Mouse (Mus musculus) Patski (cell line): ENCODE data around the gene Rasa2. TPM values are rescaled to one million over a fixed set of nuclear protein-coding genes. Genes with fewer than 3 reads are reported as not detected.

Experiments
- ATAC-seq: fragments of 100-300 bp; one replicate; pipeline ENCODE4 v1.8.0; 2021
- CTCF ChIA-PET: fragments of 350-600 bp; sonication (Branson Sonifier 250); formaldehyde crosslinking; loops from one replicate; lab custom pipeline; 2022; ENCODE audit warnings: inconsistent platforms; lab: Charles Lee
- POLR2A ChIA-PET: fragments of 350-600 bp; sonication (Branson Sonifier 250); formaldehyde crosslinking; loops from one replicate; lab custom pipeline; 2022; ENCODE audit warnings: antibody characterized with exemption, inconsistent platforms; lab: Charles Lee
- DNase-seq: peaks from one replicate; pipeline ENCODE4 v3.0.0-alpha.2; 2011; ENCODE audit warnings: low read depth, low spot score
- H3K27me3 ChIP-seq: fragments of 371-371 bp; one replicate; pipeline ENCODE4 v1.5.1; 2021
- CTCF ChIP-seq: fragments of 100-300 bp; IDR thresholded peaks from one replicate; pipeline ENCODE4 v1.5.1; 2021
- in situ Hi-C: fragments of 300-500 bp; cut with MboI; formaldehyde crosslinking; loops from 3 replicates; pipeline ENCODE4 v1.11.1; 2018; ENCODE audit warnings: low pct_unique_long_range_greater_than_20kb, mixed read lengths
- polyA plus RNA-seq: library from polyadenylated mRNA; unstranded; gene quantifications from one replicate; pipeline ENCODE4 v1.2.3, GENCODE M21; 2021

Gene Rasa2
- polyA plus RNA-seq, 1 experiment from 2014 or later = 14.6 TPM

DNA sequence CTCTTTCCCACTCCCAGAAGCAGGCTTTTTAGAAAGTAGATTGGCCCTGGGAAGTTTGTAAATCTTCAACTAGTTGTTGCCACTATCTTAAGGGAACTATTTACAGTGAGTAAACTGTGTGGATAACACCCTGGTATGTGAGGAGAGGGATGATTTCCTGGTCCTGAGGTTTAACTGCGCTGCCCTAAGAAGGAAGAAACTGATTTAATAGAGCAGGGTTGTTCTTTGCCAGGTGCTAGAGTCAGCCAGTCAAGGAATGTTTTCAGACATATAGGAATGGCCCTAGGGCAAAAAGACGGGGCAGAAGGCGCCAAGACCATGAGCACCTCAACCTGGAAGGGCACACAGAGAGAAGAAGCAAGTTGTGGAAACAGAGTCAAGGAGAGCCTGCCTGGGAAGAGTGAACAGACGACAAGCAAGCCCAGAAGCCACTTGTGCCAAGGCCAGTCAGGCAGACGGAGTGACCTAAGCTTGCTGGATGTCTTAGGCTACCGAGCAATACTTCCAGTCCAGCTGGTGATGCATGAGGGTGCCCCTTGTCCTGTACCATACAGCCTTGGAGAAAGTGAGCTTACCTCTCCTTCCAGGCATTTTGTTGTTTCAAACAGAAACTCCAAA is 765 bp upstream of the Rasa2 start:
- DNase-seq = peak; percentile 17
- H3K27me3 ChIP-seq = no peaks in the 10 kb centered on the region
- CTCF ChIA-PET = interaction anchor here (1.3 kb wide), 1 partner anchor 20 kb away, joined by 4 read pairs; no protein-coding TSS in a partner anchor
- TF ChIP-seq CTCF = no peak
- in situ Hi-C loops = no loop called here
- ATAC-seq = peak; percentile 31
- POLR2A ChIA-PET = no interaction called here

DNA sequence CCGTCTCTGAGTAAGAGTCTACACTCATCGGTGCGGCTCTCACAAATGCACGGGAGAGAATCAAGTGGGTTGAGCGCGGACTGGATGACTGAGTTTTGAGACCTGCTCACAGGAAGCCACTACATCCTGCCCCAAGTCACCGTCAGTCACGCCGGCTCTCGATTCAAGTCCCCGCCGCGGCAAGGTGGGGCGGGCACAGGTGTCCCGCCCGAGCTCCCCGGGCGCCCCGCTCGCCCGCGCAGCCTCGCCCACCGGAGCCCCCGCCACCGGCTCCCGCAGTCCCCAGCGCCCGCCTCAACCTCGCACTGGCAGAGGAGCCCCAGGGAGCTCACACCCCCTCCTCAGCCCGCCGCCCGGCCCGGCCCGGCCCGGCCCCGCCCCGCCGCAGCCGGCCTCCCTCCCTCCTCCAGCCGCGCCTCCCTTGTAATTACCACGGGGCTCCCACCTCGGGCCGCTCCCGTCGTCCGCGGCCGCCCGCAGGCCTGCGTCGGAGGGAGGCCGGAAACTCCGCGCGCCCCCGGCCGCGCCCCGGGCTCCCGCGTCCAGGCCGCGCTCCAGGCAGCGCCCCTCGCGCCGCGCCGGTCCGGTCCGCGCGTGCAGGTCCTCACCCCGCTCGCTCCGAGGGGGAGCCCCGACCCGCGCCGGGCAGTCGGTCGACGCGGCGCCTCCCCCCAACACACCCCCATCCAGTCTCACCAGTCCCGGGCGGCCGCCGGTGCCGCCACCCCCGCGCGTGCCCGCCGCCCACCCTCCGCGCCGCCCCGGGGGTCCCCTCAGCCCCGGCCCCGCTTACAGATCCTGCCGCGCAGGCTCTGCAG is 637 bp downstream of the Rasa2 start:
- ChIA-PET CTCF (no interaction called here), POLR2A (no interaction called here)
- in situ Hi-C loops = no loop called here
- ATAC-seq (peak; percentile 78), DNase-seq (no peak)
- no peaks in the 10 kb centered on the region for H3K27me3 ChIP-seq
- TF ChIP-seq CTCF = no peak

DNA sequence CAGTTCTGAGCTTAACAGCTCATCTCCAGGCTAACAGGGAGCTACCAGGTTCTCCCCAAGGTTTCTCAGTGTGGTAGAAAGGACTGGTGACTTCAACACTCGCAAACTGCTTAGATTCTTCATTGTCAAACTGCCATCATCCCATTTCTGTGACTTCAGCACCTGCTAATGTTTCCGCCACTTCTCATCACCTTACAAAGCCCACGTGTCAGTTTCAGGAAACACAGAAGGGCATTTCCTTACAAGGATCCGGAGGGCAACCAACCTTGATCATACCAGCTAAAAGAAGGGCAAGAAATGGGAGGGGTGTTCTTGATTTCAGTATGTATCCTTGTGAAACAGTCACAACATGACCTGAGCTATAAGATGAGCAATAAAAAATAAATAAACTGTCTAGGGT is 2.3 kb downstream of the Rasa2 start:
- in situ Hi-C loops = no loop called here
- CTCF ChIA-PET = interaction anchor here (0.6 kb wide), 1 partner anchor 45 kb away, joined by 3 read pairs; no protein-coding TSS in a partner anchor
- POLR2A ChIA-PET = no interaction called here
- no peak for TF ChIP-seq CTCF
- ATAC-seq = no peak
- DNase-seq = no peak
- H3K27me3 ChIP-seq = no peaks in the 10 kb centered on the region

DNA sequence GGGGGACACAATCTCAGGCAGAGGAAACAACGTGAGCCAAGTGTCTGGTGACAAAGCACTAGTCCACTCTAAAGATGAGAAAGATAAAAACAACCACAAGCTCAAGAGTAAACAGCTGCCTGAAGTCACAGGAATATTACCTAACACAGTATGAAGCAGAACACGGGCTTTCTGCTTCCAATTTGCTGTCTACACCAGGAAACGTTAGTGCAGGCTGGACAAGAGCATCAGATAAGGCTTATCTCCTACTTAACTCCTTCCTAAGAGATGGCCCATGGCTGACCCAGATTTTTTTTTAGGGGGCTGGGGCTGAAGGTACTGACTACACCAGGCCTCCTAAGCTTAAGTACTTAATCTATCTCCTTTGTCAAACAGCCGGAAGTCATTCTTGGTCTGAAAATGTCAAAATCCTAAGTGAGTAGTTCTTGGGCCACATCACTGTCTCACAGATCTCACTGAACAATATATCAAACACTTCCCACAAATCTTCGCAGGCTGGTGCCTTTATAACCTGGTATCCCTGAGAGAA is 3.8 kb downstream of the Rasa2 start:
- in situ Hi-C loops = no loop called here
- ChIA-PET POLR2A (no interaction called here), CTCF (interaction anchor here (0.9 kb wide), 1 partner anchor 15 kb away, joined by 4 read pairs; no protein-coding TSS in a partner anchor)

DNA sequence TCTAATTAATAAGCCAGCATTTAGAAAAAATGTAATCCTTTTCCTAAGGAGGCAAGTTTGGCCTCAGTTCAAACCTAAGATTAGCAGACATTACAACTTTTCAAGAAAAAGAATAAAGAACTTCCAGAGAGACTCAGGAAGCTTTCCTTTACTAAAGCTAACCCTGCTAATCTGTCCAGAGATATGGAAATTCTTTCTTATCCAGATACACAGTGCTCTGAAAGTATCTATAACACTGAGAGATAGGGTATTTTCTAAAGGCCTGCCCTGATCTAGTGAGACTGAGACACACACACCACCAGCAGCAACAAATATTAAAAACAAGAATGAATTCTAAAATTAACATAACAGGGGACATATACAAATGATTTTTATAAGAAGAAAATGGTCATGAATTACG is 4.4 kb downstream of the Rasa2 start:
- CTCF ChIA-PET = no interaction called here
- no peak for ATAC-seq
- no peak for DNase-seq
- POLR2A ChIA-PET = no interaction called here
- in situ Hi-C loops = no loop called here
- no peaks in the 10 kb centered on the region for H3K27me3 ChIP-seq
- TF ChIP-seq CTCF = no peak

More for the DNA sequence above, 3.8 kb downstream of the Rasa2 start:
- DNase-seq (no peak), ATAC-seq (no peak)
- no peaks in the 10 kb centered on the region for H3K27me3 ChIP-seq
- TF ChIP-seq CTCF = no peak

DNA sequence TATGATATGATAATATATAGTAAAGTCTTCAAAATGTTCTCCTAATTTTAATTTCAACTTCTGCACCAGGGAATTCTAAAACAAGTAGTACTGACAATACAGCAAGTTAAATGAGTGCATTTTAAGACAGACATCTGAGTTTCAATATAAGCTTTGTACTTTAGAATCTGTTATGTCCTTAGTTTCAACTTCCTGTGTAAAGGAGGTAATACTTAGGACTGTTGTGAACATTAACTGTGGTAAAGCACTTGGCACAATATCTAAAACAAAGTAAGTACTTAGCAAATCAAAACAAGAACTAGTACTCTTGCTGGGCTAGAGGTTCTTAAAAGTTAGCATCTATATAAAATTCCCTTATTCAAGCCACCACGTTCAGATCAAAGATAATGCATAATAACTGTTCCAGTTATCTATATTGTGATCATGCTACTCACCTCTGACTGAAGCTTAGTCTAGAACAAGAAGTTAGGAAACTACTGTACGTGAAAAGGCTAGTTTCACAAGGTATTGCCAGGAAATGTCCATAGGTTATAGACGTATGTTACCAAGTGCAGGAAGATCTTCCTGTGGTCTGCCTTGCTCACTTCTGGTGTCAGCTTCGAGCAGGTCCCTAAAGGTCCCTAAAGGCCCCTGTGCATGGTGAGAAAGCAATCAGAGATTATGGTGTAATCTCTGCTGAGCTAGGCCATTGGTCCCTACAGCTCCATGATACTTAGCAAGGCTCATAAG is 12.8 kb downstream of the Rasa2 start:
- TF ChIP-seq CTCF = no peak
- DNase-seq = no peak
- ChIA-PET POLR2A (no interaction called here), CTCF (interaction anchor here (1.3 to 1.7 kb wide), 2 partner anchors 12 to 34 kb away, joined by 5 to 7 read pairs; no protein-coding TSS in a partner anchor)
- no peaks in the 10 kb centered on the region for H3K27me3 ChIP-seq
- in situ Hi-C loops = no loop called here
- ATAC-seq = no peak

DNA sequence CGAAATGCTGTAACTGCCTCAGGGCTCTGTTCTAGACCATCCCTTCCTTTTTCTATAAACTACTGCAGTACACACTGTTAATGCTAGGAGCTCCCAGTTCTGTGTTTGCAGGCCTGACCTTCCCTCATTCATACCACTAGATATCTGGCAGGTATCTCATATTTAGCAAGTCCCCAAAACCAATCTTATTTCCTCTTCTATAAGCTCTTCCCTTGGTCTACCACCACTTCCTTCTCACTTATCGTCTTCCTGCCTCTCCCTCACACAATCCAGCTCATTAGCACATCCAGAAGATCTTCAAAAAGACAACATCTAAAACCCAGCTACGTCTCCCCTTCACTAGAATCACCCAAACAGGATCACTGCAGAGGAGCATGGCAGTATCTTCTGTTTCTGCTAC is 19.1 kb downstream of the Rasa2 start:
- ChIA-PET POLR2A (no interaction called here), CTCF (interaction anchor here (0.8 to 1.7 kb wide), 5 partner anchors 11 to 56 kb away, joined by 3 to 6 read pairs (median 4); no protein-coding TSS in a partner anchor)
- in situ Hi-C loops = no loop called here
- no peak for DNase-seq
- no peak for TF ChIP-seq CTCF
- ATAC-seq = no peak
- no peaks in the 10 kb centered on the region for H3K27me3 ChIP-seq

DNA sequence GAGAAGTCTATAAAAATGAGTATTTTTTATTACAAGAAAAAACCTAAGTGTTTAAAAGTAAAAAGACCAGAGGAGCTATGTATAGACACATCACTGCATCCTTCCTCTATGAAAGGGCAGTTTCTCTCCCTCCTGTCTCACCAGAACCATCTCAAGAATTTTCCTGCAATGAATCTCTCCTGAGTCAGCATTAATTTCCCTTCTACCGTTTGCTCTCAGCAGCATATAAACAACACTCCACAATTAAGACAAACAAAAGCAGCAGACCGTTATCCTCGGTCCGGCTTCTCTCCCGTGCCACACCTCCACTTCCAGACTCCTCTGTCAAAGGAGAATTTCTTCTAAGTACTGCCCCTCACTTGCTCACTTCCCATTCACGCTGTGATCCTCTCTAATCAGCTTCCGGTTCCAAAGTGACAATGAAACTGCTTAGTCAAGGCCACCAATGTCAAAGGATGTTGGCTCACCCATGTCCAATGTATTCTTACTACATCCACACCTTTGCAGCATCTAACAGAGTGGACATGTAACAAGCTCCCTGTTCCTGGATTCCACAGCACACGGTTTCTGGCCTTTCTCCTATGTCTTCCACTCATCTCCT is 19.6 kb downstream of the Rasa2 start:
- ChIA-PET CTCF (interaction anchor here (0.8 to 1.7 kb wide), 5 partner anchors 10 to 55 kb away, joined by 3 to 6 read pairs (median 4); no protein-coding TSS in a partner anchor), POLR2A (no interaction called here)
- no peak for DNase-seq
- in situ Hi-C loops = no loop called here
- TF ChIP-seq CTCF = no peak
- no peak for ATAC-seq
- H3K27me3 ChIP-seq = no peaks in the 10 kb centered on the region

DNA sequence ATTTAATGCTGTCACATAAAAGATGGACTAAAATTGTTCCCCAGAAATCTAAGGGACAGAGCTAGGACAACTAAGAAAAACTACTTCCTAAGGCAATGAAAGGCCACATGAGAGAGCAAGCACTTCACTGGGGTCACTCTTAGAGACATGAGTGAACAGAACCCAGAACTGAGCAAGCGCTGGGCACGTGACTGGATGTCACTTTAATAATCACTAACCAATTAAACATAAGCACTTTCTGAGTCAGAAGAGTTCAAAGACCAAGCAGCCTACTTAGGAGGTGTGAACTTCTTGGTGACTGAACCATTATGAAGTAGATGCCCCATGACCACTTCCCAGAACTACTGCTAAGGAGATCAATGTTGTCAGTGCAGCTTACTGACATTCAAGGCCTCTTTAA is 20.6 kb downstream of the Rasa2 start:
- no peaks in the 10 kb centered on the region for H3K27me3 ChIP-seq
- DNase-seq (no peak), ATAC-seq (no peak)
- in situ Hi-C loops = no loop called here
- CTCF ChIA-PET = interaction anchor here (1.7 kb wide), 1 partner anchor 12 kb away, joined by 6 read pairs; no protein-coding TSS in a partner anchor
- POLR2A ChIA-PET = no interaction called here
- no peak for TF ChIP-seq CTCF

DNA sequence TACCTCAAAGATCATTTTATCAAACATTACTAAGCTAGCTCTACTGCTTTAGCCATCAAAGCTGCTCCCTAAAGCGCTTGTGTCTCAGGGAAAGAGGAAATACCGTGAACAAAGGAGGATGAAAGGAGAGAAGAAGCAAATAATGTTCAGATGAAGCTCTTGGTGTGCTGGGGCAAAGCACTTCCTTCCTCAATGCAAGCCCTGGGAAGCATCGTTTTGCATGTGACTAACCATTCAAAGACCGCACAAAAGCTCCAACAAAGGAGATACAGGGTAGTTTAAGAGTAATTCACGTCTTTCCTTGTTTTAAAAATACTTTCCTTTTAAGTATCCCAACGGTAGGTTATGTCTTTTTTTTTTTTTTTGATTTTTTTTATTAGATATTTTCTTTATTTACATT is 28.0 kb downstream of the Rasa2 start:
- POLR2A ChIA-PET = no interaction called here
- CTCF ChIA-PET = interaction anchor here (1.0 to 1.4 kb wide), 2 partner anchors 11 to 49 kb away, joined by 3 to 4 read pairs; no protein-coding TSS in a partner anchor
- TF ChIP-seq CTCF = no peak
- ATAC-seq (no peak), DNase-seq (no peak)
- in situ Hi-C loops = no loop called here
- no peaks in the 10 kb centered on the region for H3K27me3 ChIP-seq
